In genomic region chr5:76379216-76379615, GRCm38 (mm10) we compare ENCODE assay signal across 25 mouse cellular contexts. TPM values are rescaled to one million over a fixed set of nuclear protein-coding genes. Genes with fewer than 3 reads are reported as not detected.
"Had no signal": no experiment of that assay in that cellular context is flagged by ENCODE, and none has a peak within 500 bp of the region (broad histone marks: within the 10 kb centered on the region; RNA-seq: fewer than 3 reads in every experiment).

No protein-coding gene starts in this region.

- H3K27ac ChIP-seq: macrophage; midbrain, embryonic 13.5 days; midbrain, embryonic 15.5 days; neural tube, embryonic 12.5 days; stomach, embryonic 15.5 days; stomach, postnatal 0 days had no signal

- ATAC-seq: midbrain, embryonic 13.5 days; midbrain, embryonic 15.5 days had no signal

- H3K4me3 ChIP-seq: megakaryocyte, embryonic 14.5 days; midbrain, embryonic 13.5 days; midbrain, embryonic 15.5 days; neural tube, embryonic 12.5 days; stomach, embryonic 15.5 days had no signal

- H3K27me3 ChIP-seq: midbrain, embryonic 13.5 days; midbrain, embryonic 15.5 days; neural tube, embryonic 12.5 days; stomach, embryonic 15.5 days had no signal

- H3K4me1 ChIP-seq: megakaryocyte, embryonic 14.5 days; midbrain, embryonic 13.5 days; midbrain, embryonic 15.5 days; neural tube, embryonic 12.5 days; stomach, embryonic 15.5 days had no signal

- DNase-seq: lung, adult 18-20 months; lung, embryonic 14.5 days; lung, postnatal 14 days; lung, postnatal 36 days; right cerebral cortex, postnatal 14 days; thymus, adult 2 months; thymus, postnatal 25 days; thymus, postnatal 4 days had no signal

- H3K9me3 ChIP-seq: midbrain, embryonic 13.5 days; midbrain, embryonic 15.5 days; neural tube, embryonic 12.5 days; stomach, embryonic 15.5 days had no signal

- H3K36me3 ChIP-seq: midbrain, embryonic 13.5 days; midbrain, embryonic 15.5 days; neural tube, embryonic 12.5 days; stomach, embryonic 15.5 days had no signal

RNA-seq across cellular contexts. Expression of gene Nmu, which starts 15.6 kb away (rescaled TPM):
- total RNA-seq: megakaryocyte progenitor cell, adult 5-6 weeks; midbrain, postnatal 0 days; monocyte, adult 5-6 weeks; neutrophil, adult 5-6 weeks had no signal
- polyA plus RNA-seq: macrophage; midbrain, embryonic 13.5 days; spleen, adult 2 months; testis, adult 2 months; thymus, adult 2 months; urinary bladder, adult 2 months had no signal

RNA-seq across cellular contexts. Expression of gene Pdcl2, which starts 48.3 kb away (rescaled TPM):
- total RNA-seq: megakaryocyte progenitor cell, adult 5-6 weeks; midbrain, postnatal 0 days had no signal
- polyA plus RNA-seq: lung, embryonic 14.5 days; lung, embryonic 16.5 days; macrophage; midbrain, embryonic 11.5 days; midbrain, embryonic 13.5 days; midbrain, embryonic 15.5 days; midbrain, postnatal 0 days; neural tube, embryonic 12.5 days; neural tube, embryonic 14.5 days; spleen, adult 2 months; stomach, embryonic 15.5 days; stomach, postnatal 0 days; thymus, adult 2 months; urinary bladder, adult 2 months had no signal
